Mouse (Mus musculus) embryonic facial prominence, embryonic 12.5 days (tissue): Measurements from ENCODE around the gene Amotl2. TPM values are rescaled to one million over a fixed set of nuclear protein-coding genes. Genes with fewer than 3 reads are reported as not detected.

Experiments used
- ATAC-seq: fragments of 200-750 bp; cut with Nextera tagmentation; 2 replicates; pipeline ENCODE4 v1.8.0; 2017; ENCODE audit not compliant: insufficient number of reproducible peaks, insufficient read depth, low FRiP score, low TSS enrichment
- H3K27ac ChIP-seq: fragments of 300-500 bp; sonication (generic); 2 replicates; pipeline ENCODE4 v1.5.1; 2016; ENCODE audit warnings: mild to moderate bottlenecking
- H3K27me3 ChIP-seq: fragments of 300-500 bp; sonication (generic); 2 replicates; pipeline ENCODE4 v1.6.1; 2016; ENCODE audit warnings: mild to moderate bottlenecking, moderate library complexity
- H3K36me3 ChIP-seq: fragments of 300-500 bp; sonication (generic); 2 replicates; pipeline ENCODE4 v1.6.1; 2016; ENCODE audit warnings: mild to moderate bottlenecking
- H3K4me1 ChIP-seq: fragments of 300-500 bp; sonication (generic); 2 replicates; pipeline ENCODE4 v1.6.1; 2016
- H3K4me2 ChIP-seq: fragments of 300-500 bp; sonication (generic); replicated peaks from 2 replicates; pipeline ENCODE4 v1.6.1; 2016; ENCODE audit warnings: mild to moderate bottlenecking, moderate library complexity
- H3K4me3 ChIP-seq: fragments of 300-500 bp; sonication (generic); 2 replicates; pipeline ENCODE4 v1.5.1; 2016; ENCODE audit warnings: mild to moderate bottlenecking
- H3K9ac ChIP-seq: fragments of 300-500 bp; sonication (generic); 2 replicates; pipeline ENCODE4 v1.6.1; 2016; ENCODE audit warnings: mild to moderate bottlenecking, moderate library complexity
- H3K9me3 ChIP-seq: fragments of 300-500 bp; sonication (generic); 2 replicates; pipeline ENCODE4 v1.6.1; 2016; ENCODE audit warnings: mild to moderate bottlenecking, moderate library complexity
- WGBS: fragments of 180-500 bp; shearing (Covaris S2); methylation state at CpG from one replicate; pipeline ENCODE4 v1.1.7; 2016; 5-methylcytosine and 5-hydroxymethylcytosine counted together
- polyA plus RNA-seq: library from polyadenylated mRNA; unstranded; fragments of >200 nt; fragmentation: Nextera tagmentation; extraction: Ambion mirVana; gene quantifications from 2 replicates; pipeline ENCODE4 v1.2.1, GENCODE M21; 2016

Gene Amotl2
- polyA plus RNA-seq, 1 experiment from 2014 or later, result 80.6 TPM

DNA sequence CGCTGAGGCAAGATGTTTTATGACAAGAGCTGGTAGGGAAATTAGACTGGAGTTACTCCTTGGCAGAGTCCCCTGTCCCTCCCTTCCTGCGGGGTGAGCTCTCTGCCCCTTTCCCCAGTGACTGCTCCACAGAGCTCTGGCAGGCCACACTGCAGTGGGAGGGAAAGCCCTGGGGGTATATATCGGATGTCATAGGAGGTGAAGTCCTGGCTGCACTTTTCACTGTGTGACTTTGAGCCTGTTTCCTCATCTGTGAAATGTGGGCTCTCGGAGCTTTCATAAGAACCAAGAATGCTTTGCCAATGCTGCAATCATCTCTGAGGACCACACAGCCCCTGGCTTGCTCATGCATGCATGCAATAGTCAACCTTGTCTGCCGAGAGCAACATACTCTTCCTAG lies 30.3 kb downstream of the Amotl2 start:
- no peaks in the 10 kb centered on the region for H3K27me3 ChIP-seq
- no peak overlapping the region for H3K9ac ChIP-seq
- ATAC-seq, result no peak
- H3K27ac ChIP-seq, result no peak overlapping the region
- H3K4me2 ChIP-seq, result no peak overlapping the region
- H3K4me1 ChIP-seq, result peaks cover 6% of the 10 kb centered on the region
- no peak overlapping the region for H3K4me3 ChIP-seq
- no peaks in the 10 kb centered on the region for H3K9me3 ChIP-seq
- H3K36me3 ChIP-seq, result no peaks in the 10 kb centered on the region
- 51% methylated on average over 5 of the region's 5 CpGs for WGBS

DNA sequence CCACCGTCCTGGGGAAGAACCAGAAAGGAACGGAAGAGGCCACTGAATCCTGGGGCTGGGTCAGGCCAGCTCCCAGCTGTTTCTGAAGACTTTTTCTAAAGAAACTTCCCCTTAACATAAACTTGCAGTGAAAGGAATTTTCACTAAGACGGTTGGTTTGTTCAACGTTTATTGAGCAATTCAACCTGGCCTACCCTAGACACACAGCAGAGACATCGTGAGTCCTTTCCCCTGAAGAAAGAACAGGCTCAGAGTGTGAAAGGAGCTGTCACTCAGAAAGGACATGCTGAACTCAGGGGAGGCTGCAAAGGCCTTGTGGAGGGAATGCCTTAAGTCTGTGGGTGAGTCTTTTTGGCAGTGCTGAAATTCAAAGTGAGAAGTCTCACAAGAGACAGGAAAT lies 31.4 kb downstream of the Amotl2 start:
- ATAC-seq, result no peak
- peaks cover 6% of the 10 kb centered on the region for H3K4me1 ChIP-seq
- H3K9me3 ChIP-seq, result no peaks in the 10 kb centered on the region
- WGBS, result 49% methylated on average over 5 of the region's 5 CpGs
- H3K27me3 ChIP-seq, result no peaks in the 10 kb centered on the region
- H3K9ac ChIP-seq, result no peak overlapping the region
- H3K4me3 ChIP-seq, result no peak overlapping the region
- 0 out of 2 replicates have a peak overlapping the region, but pooled peaks have one; percentile 12 for H3K27ac ChIP-seq
- no peak overlapping the region for H3K4me2 ChIP-seq
- H3K36me3 ChIP-seq, result no peaks in the 10 kb centered on the region

DNA sequence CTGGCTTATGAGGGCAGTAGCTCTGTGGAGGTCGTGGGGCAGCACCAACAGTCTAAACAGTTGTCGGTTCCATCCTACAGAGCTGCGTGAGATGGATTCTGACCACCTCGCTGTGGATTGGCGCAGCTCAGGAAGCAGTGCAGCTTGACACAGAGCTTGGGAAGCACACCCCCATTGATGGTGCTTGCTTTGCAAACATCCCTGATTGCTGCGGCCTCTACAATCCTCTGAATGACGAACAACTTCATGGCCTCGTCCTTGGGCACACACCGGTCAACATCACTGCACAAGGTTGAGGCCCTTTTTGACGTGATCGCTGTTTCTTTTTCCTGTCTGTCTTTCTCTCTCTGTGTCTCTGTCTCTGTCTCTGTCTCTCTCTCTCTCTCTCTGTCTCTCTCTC lies 32.7 kb downstream of the Amotl2 start:
- ATAC-seq, result no peak
- no peak overlapping the region for H3K4me2 ChIP-seq
- WGBS, result 80% methylated on average over 11 of the region's 11 CpGs
- no peak overlapping the region for H3K9ac ChIP-seq
- H3K36me3 ChIP-seq, result no peaks in the 10 kb centered on the region
- no peaks in the 10 kb centered on the region for H3K9me3 ChIP-seq
- H3K27ac ChIP-seq, result no peak overlapping the region
- no peak overlapping the region for H3K4me3 ChIP-seq
- H3K27me3 ChIP-seq, result no peaks in the 10 kb centered on the region
- H3K4me1 ChIP-seq, result peaks cover 6% of the 10 kb centered on the region

DNA sequence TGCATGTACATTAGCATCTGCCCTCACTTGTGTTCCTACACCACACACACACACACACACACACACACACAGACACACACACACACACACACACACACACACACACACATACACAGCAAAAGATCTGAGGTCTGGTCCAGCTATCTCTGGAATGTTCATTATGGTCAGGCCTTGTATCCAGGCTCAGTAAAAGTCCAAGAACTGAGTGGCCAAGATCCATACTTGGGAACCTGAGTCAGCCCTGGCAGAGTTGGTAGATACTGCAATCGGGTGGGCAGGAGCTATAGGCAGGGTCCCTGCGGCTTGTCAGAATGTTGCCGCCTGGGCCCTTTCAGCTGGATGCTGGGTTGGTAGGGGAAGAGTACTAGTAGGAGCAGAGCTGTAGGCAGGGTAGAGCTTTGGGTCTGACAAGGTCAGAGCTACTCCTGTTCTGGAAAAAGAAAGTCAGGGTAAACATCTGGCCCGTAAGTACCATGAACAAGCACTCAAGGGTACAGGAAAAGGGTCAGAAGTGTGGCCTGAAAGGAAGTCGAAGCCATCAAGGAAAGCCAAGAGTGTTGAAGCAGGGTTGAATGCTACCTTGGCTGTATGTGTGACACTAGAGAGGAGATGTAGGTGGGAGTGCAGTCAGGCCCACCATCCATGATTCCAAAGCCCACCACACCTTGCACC lies 35.3 kb downstream of the Amotl2 start:
- H3K9ac ChIP-seq, result no peak overlapping the region
- ATAC-seq, result no peak
- H3K36me3 ChIP-seq, result no peaks in the 10 kb centered on the region
- no peak overlapping the region for H3K4me2 ChIP-seq
- WGBS, result 89% methylated on average over 5 of the region's 5 CpGs
- H3K9me3 ChIP-seq, result no peaks in the 10 kb centered on the region
- H3K27me3 ChIP-seq, result no peaks in the 10 kb centered on the region
- no peak overlapping the region for H3K4me3 ChIP-seq
- H3K27ac ChIP-seq, result no peak overlapping the region
- H3K4me1 ChIP-seq, result peaks cover 10% of the 10 kb centered on the region

DNA sequence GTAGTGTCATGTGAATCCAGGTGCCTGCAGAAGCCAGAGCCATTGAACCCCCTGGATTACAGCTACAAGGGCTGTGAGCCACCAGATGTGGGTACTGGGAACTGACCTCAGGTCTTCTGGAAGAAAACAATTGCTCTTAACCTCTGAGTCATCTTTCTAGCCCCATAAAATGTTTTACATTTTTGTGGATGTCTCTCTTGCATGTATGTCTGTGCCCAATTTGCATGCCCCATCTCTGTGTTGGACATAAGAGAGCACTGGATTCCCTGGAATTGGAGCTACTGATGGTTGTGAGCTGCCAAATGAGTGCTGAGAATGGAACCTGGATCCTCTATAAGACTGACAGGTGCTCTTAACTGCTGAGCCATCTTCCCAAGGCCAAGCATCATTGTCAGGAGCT lies 36.8 kb downstream of the Amotl2 start:
- Histone ChIP-seq H3K4me1 (0 out of 2 replicates have a peak, but pooled peaks cover 7% of the 10 kb centered on the region), H3K27ac (no peak overlapping the region), H3K36me3 (no peaks in the 10 kb centered on the region), H3K9ac (no peak overlapping the region), H3K27me3 (no peaks in the 10 kb centered on the region), H3K4me2 (no peak overlapping the region), H3K4me3 (no peak overlapping the region), H3K9me3 (no peaks in the 10 kb centered on the region)
- no peak for ATAC-seq

DNA sequence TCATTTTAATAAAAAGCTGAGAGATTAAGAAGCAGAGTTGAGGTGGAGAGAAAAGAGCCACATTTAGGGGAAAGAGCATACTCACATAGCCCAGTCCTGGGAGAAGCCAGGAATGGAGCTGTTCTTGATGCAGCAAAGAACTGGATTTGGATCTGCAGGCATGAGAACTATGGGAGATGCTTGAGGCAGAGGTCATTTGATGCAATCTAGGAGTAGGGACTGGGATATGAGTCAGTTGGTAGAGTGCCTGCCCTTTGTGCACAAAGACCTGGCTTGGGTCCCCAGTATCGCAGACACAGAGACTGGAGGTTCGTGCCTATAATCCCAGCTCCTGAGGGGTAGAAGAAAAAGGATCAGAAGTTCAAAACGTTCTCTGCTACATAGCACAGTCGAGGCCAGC lies 38.7 kb downstream of the Amotl2 start:
- no peak for ATAC-seq
- Histone ChIP-seq H3K9me3 (no peaks in the 10 kb centered on the region), H3K4me1 (peaks cover 20% of the 10 kb centered on the region), H3K4me2 (no peak overlapping the region), H3K27ac (no peak overlapping the region), H3K9ac (no peak overlapping the region), H3K4me3 (no peak overlapping the region), H3K36me3 (no peaks in the 10 kb centered on the region), H3K27me3 (no peaks in the 10 kb centered on the region)
- WGBS, result 86% methylated on average over 2 of the region's 4 CpGs

DNA sequence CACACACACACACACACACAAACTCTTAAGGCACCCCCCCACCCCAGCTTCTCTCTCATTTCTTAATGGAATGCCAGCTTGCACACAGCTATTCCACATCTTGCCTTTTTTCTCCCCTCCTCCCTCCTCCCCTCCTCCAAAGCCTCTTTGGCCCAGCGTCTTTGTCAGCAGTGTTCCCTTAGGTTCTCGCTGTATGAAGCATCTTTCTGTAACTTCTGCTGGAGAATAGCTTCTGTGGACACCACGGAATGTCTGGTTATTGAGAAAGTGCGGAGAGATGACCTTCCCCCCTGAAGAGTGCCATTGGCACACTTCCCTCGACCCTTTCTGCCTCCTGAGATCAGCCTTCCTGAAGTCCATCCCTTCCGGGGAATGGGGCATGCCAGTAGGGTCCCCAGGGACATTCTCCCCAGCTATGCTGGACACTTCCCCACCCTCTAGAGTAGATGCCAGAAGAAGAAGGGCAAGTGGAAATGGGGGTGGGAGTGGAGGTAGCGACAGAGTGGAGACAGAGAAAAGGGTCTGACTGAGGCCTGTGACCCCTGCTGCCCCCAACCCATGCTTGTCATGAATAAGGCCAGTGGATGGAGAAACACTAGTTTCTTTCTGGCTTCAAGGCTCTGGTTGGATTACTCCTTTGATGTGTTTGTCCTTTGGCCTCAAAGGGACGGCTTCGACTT lies 39.3 kb downstream of the Amotl2 start:
- no peak for ATAC-seq
- H3K27me3 ChIP-seq, result no peaks in the 10 kb centered on the region
- no peaks in the 10 kb centered on the region for H3K9me3 ChIP-seq
- no peak overlapping the region for H3K4me2 ChIP-seq
- peaks cover 20% of the 10 kb centered on the region for H3K4me1 ChIP-seq
- H3K27ac ChIP-seq, result no peak overlapping the region
- no peak overlapping the region for H3K9ac ChIP-seq
- no peaks in the 10 kb centered on the region for H3K36me3 ChIP-seq
- H3K4me3 ChIP-seq, result no peak overlapping the region
- 65% methylated on average over 9 of the region's 9 CpGs for WGBS

DNA sequence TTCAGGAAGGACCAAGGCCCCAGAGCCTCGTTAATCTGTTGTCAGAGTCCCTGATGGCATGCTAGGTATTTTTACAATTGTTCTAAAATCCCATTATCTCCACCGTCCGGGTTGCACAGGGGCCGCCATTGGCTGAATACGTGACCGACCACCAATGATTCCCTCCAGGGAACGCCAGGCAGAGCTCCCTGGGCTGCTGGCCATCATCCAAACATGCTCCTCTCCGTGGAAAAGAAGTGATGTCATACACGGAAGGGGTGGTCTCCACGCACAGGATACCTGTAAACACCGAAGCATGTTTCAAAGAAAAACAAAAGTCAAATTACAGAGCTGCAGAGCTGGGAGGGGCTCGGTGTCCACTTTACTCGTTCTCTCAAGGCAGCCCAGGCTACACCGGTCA lies 39.9 kb downstream of the Amotl2 start:
- no peak overlapping the region for H3K27ac ChIP-seq
- ATAC-seq, result no peak

DNA sequence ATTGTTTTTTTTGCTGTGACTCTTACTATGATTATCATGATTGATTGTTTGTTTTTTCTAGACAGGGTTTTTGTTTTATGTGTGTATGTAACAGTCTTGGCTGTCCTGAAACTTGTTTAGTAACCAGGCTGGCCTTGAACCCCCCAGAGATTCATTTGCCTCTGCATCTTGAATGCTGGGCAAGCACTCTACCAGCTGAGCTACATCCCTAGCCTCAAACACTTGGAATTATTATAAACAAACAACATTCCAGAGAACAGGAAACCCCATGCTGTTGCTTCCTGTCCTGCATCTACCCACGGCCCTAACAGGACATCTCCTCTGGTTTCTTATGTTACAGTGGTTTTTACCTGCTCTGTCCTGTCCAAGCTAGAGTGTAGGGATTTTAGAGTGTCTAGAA lies 42.4 kb downstream of the Amotl2 start:
- Histone ChIP-seq H3K4me1 (peaks cover 20% of the 10 kb centered on the region), H3K27ac (peak overlapping the region; percentile 63), H3K36me3 (no peaks in the 10 kb centered on the region), H3K27me3 (no peaks in the 10 kb centered on the region), H3K4me3 (no peak overlapping the region), H3K9me3 (no peaks in the 10 kb centered on the region), H3K9ac (no peak overlapping the region), H3K4me2 (no peak overlapping the region)
- WGBS, result 12% methylated on average over 1 of the region's 1 CpGs
- ATAC-seq, result no peak

More for the DNA sequence above, 39.9 kb downstream of the Amotl2 start:
- H3K9me3 ChIP-seq, result no peaks in the 10 kb centered on the region
- 68% methylated on average over 14 of the region's 14 CpGs for WGBS
- no peaks in the 10 kb centered on the region for H3K36me3 ChIP-seq
- H3K9ac ChIP-seq, result no peak overlapping the region
- peaks cover 20% of the 10 kb centered on the region for H3K4me1 ChIP-seq
- no peak overlapping the region for H3K4me3 ChIP-seq
- H3K27me3 ChIP-seq, result no peaks in the 10 kb centered on the region
- H3K4me2 ChIP-seq, result no peak overlapping the region

DNA sequence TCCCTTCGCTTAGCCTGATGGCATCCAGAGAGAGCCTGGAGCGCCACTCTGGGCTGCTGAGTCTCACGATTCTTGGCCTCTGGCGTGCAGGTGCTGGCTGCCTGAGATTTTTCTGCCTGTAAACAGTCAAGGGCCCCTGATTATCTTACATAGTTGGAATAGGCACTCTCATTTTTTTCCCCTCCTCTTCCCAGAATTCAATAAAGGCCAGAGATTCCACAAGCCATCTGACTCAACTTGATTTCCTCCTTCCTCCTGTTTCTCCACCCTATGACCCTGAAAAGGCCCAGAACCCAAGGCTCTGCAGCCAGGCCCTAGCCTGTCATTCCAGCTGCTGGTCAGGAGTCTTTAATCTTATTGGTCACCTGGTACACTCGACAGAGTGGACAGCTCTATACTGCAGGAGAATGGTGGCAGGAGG lies 43.1 kb downstream of the Amotl2 start:
- Histone ChIP-seq H3K4me3 (no peak overlapping the region), H3K27ac (peak overlapping the region; percentile 63), H3K4me2 (no peak overlapping the region), H3K27me3 (no peaks in the 10 kb centered on the region), H3K9ac (no peak overlapping the region), H3K36me3 (no peaks in the 10 kb centered on the region), H3K9me3 (no peaks in the 10 kb centered on the region), H3K4me1 (peaks cover 20% of the 10 kb centered on the region)
- no peak for ATAC-seq
- 48% methylated on average over 5 of the region's 5 CpGs for WGBS

DNA sequence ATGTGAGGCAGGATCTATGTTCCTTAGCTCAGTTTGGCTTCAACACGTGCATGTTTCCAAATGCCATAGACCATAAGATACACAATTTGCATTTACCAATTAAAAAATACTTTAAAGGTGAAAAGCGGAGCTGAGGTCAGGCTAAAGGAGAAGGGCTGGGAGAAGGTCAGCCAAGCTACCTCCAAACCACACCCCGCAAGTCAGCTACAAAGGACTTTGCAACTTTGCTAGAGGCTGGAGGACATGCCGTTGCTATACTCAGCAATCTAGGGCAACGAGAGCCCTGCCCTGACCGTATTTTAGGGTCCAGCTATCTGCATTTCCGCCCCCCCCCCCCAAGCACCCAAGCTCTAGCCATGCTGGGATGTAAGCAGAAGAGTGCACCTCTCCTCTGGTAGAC lies 45.1 kb downstream of the Amotl2 start:
- no peak for ATAC-seq
- 91% methylated on average over 7 of the region's 7 CpGs for WGBS
- Histone ChIP-seq H3K4me2 (no peak overlapping the region), H3K4me3 (no peak overlapping the region), H3K9me3 (no peaks in the 10 kb centered on the region), H3K9ac (no peak overlapping the region), H3K4me1 (peaks cover 13% of the 10 kb centered on the region), H3K36me3 (no peaks in the 10 kb centered on the region), H3K27ac (no peak overlapping the region), H3K27me3 (no peaks in the 10 kb centered on the region)

DNA sequence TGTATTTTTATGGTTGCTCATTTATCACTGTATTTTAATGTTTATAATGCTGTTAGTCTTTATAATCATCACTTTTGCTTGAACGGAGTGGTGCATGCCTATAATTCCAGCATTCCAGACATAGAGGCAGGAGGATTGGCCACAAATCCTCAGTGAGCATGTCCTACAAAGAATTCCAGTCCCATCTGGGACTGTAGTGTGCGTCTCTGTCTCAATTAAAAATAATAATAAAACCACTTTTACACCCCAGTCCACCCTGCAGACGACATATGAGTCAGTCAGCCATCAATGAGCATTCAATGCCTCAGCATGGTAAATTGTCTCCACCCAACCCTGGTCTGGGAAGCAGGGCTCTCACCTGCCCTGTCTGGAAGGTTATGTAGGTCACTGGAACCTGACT lies 46.4 kb downstream of the Amotl2 start:
- H3K36me3 ChIP-seq, result no peaks in the 10 kb centered on the region
- no peak for ATAC-seq
- no peak overlapping the region for H3K9ac ChIP-seq
- WGBS, result 65% methylated on average over 3 of the region's 3 CpGs
- no peaks in the 10 kb centered on the region for H3K9me3 ChIP-seq
- no peak overlapping the region for H3K4me3 ChIP-seq
- peaks cover 19% of the 10 kb centered on the region for H3K4me1 ChIP-seq
- no peaks in the 10 kb centered on the region for H3K27me3 ChIP-seq
- H3K4me2 ChIP-seq, result no peak overlapping the region
- no peak overlapping the region for H3K27ac ChIP-seq
